Mouse (Mus musculus): ENCODE data around the gene Blvra. TPM values are rescaled to one million over a fixed set of nuclear protein-coding genes. Genes with fewer than 3 reads are reported as not detected.

Gene Blvra
- polyA plus RNA-seq, 1 experiment = not detected

DNA sequence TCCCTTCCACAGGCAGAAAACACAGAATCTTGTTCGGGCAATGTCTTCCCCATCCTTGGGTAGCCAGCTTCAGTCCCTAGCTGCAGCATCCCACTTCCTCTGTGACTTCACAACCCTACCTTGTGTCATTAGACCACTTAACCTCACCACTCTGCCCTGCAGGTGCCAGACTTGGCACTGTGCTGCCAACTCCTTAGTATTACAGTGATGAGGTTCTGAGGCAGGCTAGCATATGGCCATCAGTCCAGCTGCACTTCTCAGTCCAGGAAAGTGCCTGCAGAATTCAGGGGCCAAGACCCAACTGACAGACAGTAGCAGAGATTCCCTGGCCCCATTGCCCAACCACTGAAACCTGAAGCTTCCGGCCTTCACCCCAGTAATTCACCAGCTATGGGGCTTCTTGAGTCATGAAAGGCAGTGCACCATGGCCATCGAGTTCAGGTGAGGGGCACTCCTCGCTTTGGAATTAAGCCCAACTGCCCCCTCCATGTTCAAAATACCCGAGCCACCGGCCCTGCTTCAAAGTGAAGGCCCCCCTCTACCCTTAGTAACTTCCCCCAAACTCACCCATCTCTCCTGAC, 72.2 kb downstream of the Blvra start:
- 24% methylated on average over 6 of the region's 6 CpGs for WGBS
- Histone ChIP-seq H3K27ac (ENCODE audit: insufficient read depth, low read depth, low read length) (no peak overlapping the region), H3K4me3 (ENCODE audit: insufficient read depth, low read depth, low read length) (peak overlapping the region; percentile 72), H3K4me1 (ENCODE audit: control insufficient read depth, insufficient read depth, low read length) (peaks cover 9% of the 10 kb centered on the region)
- no peak for TF ChIP-seq CTCF (IDR thresholded peaks at IDR 0.05; ENCODE audit: insufficient read depth, low read depth, low read length)
- no peak for TF ChIP-seq POLR2A (IDR thresholded peaks at IDR 0.05; ENCODE audit: insufficient read depth, low read depth, low read length)

DNA sequence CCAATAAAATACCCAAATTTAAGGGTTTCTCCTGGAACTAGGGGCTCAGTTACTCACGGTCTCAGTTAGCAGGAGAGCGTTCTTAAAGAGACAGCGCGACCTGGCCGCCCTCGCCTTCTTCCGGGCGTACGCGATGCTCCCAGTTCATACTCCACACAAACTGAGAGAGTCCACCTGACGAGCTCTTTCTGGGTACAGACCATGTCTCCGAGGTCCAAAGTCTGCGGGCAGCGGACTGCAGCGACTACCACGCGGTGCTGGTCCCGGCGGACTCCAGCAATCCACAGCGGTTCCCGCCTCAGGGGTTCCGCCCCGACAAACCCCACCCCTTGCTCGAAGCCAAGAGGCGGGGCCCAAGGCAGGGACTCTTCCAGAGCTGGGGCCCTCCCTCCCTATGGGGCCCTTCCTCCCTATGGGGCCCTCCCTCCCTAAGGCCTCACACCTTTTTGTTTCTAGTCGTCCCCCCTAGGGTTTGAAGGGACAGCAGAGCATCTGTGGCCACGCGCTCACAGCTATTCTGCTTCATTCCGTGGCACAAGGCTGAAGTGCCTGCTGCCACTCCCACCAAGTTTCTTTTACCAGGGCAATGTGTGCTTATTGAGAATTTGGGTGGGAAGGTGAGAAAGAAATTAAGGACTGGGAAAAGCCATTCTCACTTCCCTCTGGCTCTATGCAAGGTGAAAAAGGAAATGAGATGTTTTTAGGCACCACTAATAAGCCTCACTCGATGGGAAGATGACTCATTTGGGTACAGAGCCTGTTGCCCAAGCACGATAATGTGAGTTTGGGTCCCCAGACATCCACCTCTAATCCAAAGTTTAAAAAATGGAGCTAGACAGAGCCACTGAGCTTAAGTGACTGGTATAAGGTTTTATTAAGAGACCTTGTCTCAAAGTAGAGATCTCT, 72.9 kb downstream of the Blvra start, which contains the start of gene Itpripl1:
TSS of gene Itpripl1 (minus strand) at position 285 of the 906 bp plus-strand sequence.
- TF ChIP-seq CTCF (IDR thresholded peaks at IDR 0.05; ENCODE audit: insufficient read depth, low read depth, low read length) (no peak), POLR2A (IDR thresholded peaks at IDR 0.05; ENCODE audit: insufficient read depth, low read depth, low read length) (0 out of 2 replicates have a peak, but pooled peaks have one; percentile 26)
- Histone ChIP-seq H3K4me3 (ENCODE audit: insufficient read depth, low read depth, low read length) (peak within 1 kb of the TSS; percentile 72), H3K4me1 (ENCODE audit: control insufficient read depth, insufficient read depth, low read length) (peaks cover 9% of the 10 kb centered on the region), H3K27ac (ENCODE audit: insufficient read depth, low read depth, low read length) (no peak within 1 kb of the TSS)
- WGBS = 2% methylated on average over 31 of the region's 31 CpGs

DNA sequence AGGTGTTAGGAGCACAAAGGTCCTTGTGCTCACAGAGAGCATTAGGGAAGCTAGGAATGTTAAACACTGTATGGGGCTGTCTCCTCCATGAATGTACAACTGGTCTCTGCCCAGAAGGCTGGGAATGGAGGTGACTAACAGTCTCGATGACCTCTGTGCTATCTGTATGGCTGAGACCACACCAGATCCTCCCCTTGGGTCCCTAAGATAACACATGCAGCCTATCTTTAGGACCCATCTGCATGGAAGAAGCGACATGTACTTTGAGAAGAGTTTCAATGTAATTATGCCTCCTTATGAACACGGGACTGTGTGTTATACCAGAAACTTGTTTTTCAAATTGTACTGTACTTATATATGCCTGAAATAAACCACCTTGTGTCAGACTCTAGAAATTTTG, 75.2 kb downstream of the Blvra start:
- Histone ChIP-seq H3K27ac (ENCODE audit: insufficient read depth, low read depth, low read length) (no peak overlapping the region), H3K4me3 (ENCODE audit: insufficient read depth, low read depth, low read length) (no peak overlapping the region), H3K4me1 (ENCODE audit: control insufficient read depth, insufficient read depth, low read length) (peaks cover 9% of the 10 kb centered on the region)
- 87% methylated on average over 3 of the region's 3 CpGs for WGBS
- no peak for TF ChIP-seq POLR2A (IDR thresholded peaks at IDR 0.05; ENCODE audit: insufficient read depth, low read depth, low read length)
- TF ChIP-seq CTCF (IDR thresholded peaks at IDR 0.05; ENCODE audit: insufficient read depth, low read depth, low read length) = no peak

Other genes starting within 250 kb of the Blvra start
- 111 and 261 TPM in 2 replicates for gene Trpm7, start 194.4 kb upstream of the Blvra start, polyA plus RNA-seq (2012; ENCODE audit: insufficient read depth, insufficient read length, low replicate concordance, missing spikeins)
- gene Sppl2a, start 137.4 kb upstream of the Blvra start, polyA plus RNA-seq (2012; ENCODE audit: insufficient read depth, insufficient read length, low replicate concordance, missing spikeins) = 119 TPM in 1 of 2 replicates, not detected in the other
- not detected in 2 replicates for gene Ap4e1, start 61.9 kb upstream of the Blvra start, polyA plus RNA-seq (2012; ENCODE audit: insufficient read depth, insufficient read length, low replicate concordance, missing spikeins)
- gene Ncaph, start 63.3 kb downstream of the Blvra start, polyA plus RNA-seq (2012; ENCODE audit: insufficient read depth, insufficient read length, low replicate concordance, missing spikeins) = not detected in 2 replicates
- gene Itpripl1, start 72.8 kb downstream of the Blvra start, polyA plus RNA-seq (2012; ENCODE audit: insufficient read depth, insufficient read length, low replicate concordance, missing spikeins) = not detected in 2 replicates
- gene 1810024B03Rik, start 137.6 kb downstream of the Blvra start, polyA plus RNA-seq (2012; ENCODE audit: insufficient read depth, insufficient read length, low replicate concordance, missing spikeins) = not detected in 2 replicates
- 192 TPM in 1 of 2 replicates, not detected in the other for gene Snrnp200, start 137.7 kb downstream of the Blvra start, polyA plus RNA-seq (2012; ENCODE audit: insufficient read depth, insufficient read length, low replicate concordance, missing spikeins)
- not detected in 2 replicates for gene Ciao1, start 177.2 kb downstream of the Blvra start, polyA plus RNA-seq (2012; ENCODE audit: insufficient read depth, insufficient read length, low replicate concordance, missing spikeins)
- not detected in 2 replicates for gene Tmem127, start 177.2 kb downstream of the Blvra start, polyA plus RNA-seq (2012; ENCODE audit: insufficient read depth, insufficient read length, low replicate concordance, missing spikeins)
- gene Stard7, start 199.6 kb downstream of the Blvra start, polyA plus RNA-seq (2012; ENCODE audit: insufficient read depth, insufficient read length, low replicate concordance, missing spikeins) = 1,047 TPM in 1 of 2 replicates, not detected in the other

All from olfactory bulb, adult 2 months (tissue).